Comparison of ENCODE assay signal across 8 mouse cellular contexts in genomic region chr19:3576451-3577264, GRCm38 (mm10). TPM values are rescaled to one million over a fixed set of nuclear protein-coding genes. Genes with fewer than 3 reads are reported as not detected.
DNase-seq lines count a peak whose midpoint lies in the region; ATAC-seq and TF ChIP-seq lines count a peak whose summit lies in the region.

No protein-coding gene starts in this region.

- DNase-seq in heart, adult 2 months = no peak
- DNase-seq in heart, postnatal 4 days = no peak
- no peak for DNase-seq in heart, postnatal 0 days (ENCODE audit: low spot score)
- no peak for DNase-seq in frontal cortex, postnatal 10 days (ENCODE audit: low spot score in 2 of 2)
- DNase-seq in spleen, postnatal 10 days (ENCODE audit: low spot score in 2 of 2) = no peak
- no peak for DNase-seq in kidney, postnatal 10 days

- no peak overlapping the region for H3K9ac ChIP-seq in heart, adult 2 months (ENCODE audit: low read depth, low read length)
- H3K9ac ChIP-seq in heart, postnatal 0 days (replicated peaks; ENCODE audit: low read depth, low read length) = no peak overlapping the region

- no peak for ATAC-seq in heart, postnatal 0 days (ENCODE audit: insufficient read depth, low read depth)

- 76% methylated on average over 5 of the region's 5 CpGs for WGBS in heart, adult 2 months
- 77% methylated on average over 5 of the region's 5 CpGs for WGBS in bone marrow, adult 2 months
- WGBS in heart, postnatal 0 days = 66% methylated on average over 5 of the region's 5 CpGs
- 92% methylated on average over 5 of the region's 5 CpGs for WGBS in macrophage (ENCODE audit: missing documents)

- no peaks in the 10 kb centered on the region for H3K9me3 ChIP-seq in heart, postnatal 0 days (replicated peaks; ENCODE audit: control insufficient read depth, low read length)

- TF ChIP-seq CTCF in heart, adult 2 months (IDR thresholded peaks at IDR 0.05) = no peak
- TF ChIP-seq CTCF in bone marrow, adult 2 months (IDR thresholded peaks at IDR 0.05; ENCODE audit: control insufficient read depth, insufficient read depth, low read length) = no peak
- TF ChIP-seq CTCF in heart, postnatal 0 days (IDR thresholded peaks at IDR 0.05; ENCODE audit: low read depth) = no peak

- peaks cover 10% of the 10 kb centered on the region for H3K4me1 ChIP-seq in heart, adult 2 months (ENCODE audit: control insufficient read depth, insufficient read depth, low read length)
- H3K4me1 ChIP-seq in bone marrow, adult 2 months (ENCODE audit: control insufficient read depth, insufficient read depth, low read length) = peaks cover 1% of the 10 kb centered on the region
- peaks cover 33% of the 10 kb centered on the region for H3K4me1 ChIP-seq in heart, postnatal 0 days (ENCODE audit: control insufficient read depth, insufficient read depth)

- peak overlapping the region; percentile 99 for H3K27ac ChIP-seq in heart, adult 2 months
- no peak overlapping the region for H3K27ac ChIP-seq in bone marrow, adult 2 months (ENCODE audit: control insufficient read depth, insufficient read depth, low read depth, low read length, poor library complexity)
- H3K27ac ChIP-seq in heart, postnatal 0 days (ENCODE audit: low read depth) = peak overlapping the region; percentile 97
- H3K27ac ChIP-seq in macrophage = 0 out of 2 replicates have a peak overlapping the region, but pooled peaks have one; percentile 68

- H3K36me3 ChIP-seq in heart, adult 2 months (ENCODE audit: control insufficient read depth, insufficient read depth, low read length) = peaks cover 16% of the 10 kb centered on the region
- no peaks in the 10 kb centered on the region for H3K36me3 ChIP-seq in heart, postnatal 0 days (replicated peaks; ENCODE audit: control insufficient read depth, insufficient read depth, low read length)
- H3K36me3 ChIP-seq in macrophage (ENCODE audit: inconsistent target) = no peaks in the 10 kb centered on the region

- peak overlapping the region; percentile 98; the same call in 1 of the 2 replicates for H3K4me3 ChIP-seq in heart, adult 2 months
- peak overlapping the region; percentile 4 for H3K4me3 ChIP-seq in bone marrow, adult 2 months (replicated peaks; ENCODE audit: control insufficient read depth, low read depth, low read length)
- H3K4me3 ChIP-seq in heart, postnatal 0 days (ENCODE audit: low read depth, low read length) = peak overlapping the region; percentile 95
- peak overlapping the region; percentile 51 for H3K4me3 ChIP-seq in macrophage (ENCODE audit: inconsistent target)

- no peak for TF ChIP-seq EP300 in heart, adult 2 months (IDR thresholded peaks at IDR 0.05; ENCODE audit: insufficient read depth, low read depth, low read length)
- no peak for TF ChIP-seq EP300 in heart, postnatal 0 days (IDR thresholded peaks at IDR 0.05; ENCODE audit: low read depth)

- intact Hi-C loops in heart, adult 2 months (cut with DNase I) = loop anchor here (10.0 kb wide), 1 partner anchor 252 kb away; the partner anchor contains the start of gene Cpt1a

- no peaks in the 10 kb centered on the region for H3K27me3 ChIP-seq in heart, adult 2 months (ENCODE audit: control insufficient read depth, insufficient read depth, low read length)
- H3K27me3 ChIP-seq in heart, postnatal 0 days (ENCODE audit: control insufficient read depth, insufficient read depth, low read length) = no peaks in the 10 kb centered on the region

- H3K79me2 ChIP-seq in heart, adult 2 months (replicated peaks; ENCODE audit: control insufficient read depth, insufficient read depth, low read length) = peaks cover 5% of the 10 kb centered on the region
- H3K79me2 ChIP-seq in macrophage (ENCODE audit: inconsistent target) = peaks cover 35% of the 10 kb centered on the region

- peak overlapping the region; percentile 47 for H3K4me2 ChIP-seq in heart, postnatal 0 days (ENCODE audit: low read depth, low read length)

- TF ChIP-seq POLR2A in heart, adult 2 months (IDR thresholded peaks at IDR 0.05; ENCODE audit: insufficient read depth, low read depth, low read length) = no peak
- TF ChIP-seq POLR2A in bone marrow, adult 2 months (IDR thresholded peaks at IDR 0.05; ENCODE audit: borderline replicate concordance, control insufficient read depth, low read depth, low read length) = no peak

RNA-seq across cellular contexts. Expression of gene Ppp6r3, which starts 1.1 kb away (rescaled TPM):
- 10 to 100 TPM; 72.9 to 79.3 TPM for total RNA-seq in heart, adult 2 months (2021)
- 45.8 and 63.4 TPM in 2 replicates for polyA plus RNA-seq in heart, adult 2 months (2012; rRNA removed)
- 100 to 1,000 TPM; 108 TPM for total RNA-seq in heart, postnatal 4 days (2021)
- polyA plus RNA-seq in bone marrow, adult 2 months (2011; ENCODE audit: insufficient read depth, insufficient read length, low replicate concordance, missing spikeins) = 31.2 and 34.6 TPM in 2 replicates
- 58.8 and 90.6 TPM in 2 replicates for total RNA-seq in heart, postnatal 0 days (2014; rRNA removed; ENCODE audit: low replicate concordance)
- 31.1 and 32.4 TPM in 2 replicates for polyA plus RNA-seq in heart, postnatal 0 days (2015; fragmentation: Nextera tagmentation; extraction: Ambion mirVana)
- 100 to 1,000 TPM; 105 to 231 (median 178) TPM for total RNA-seq in macrophage (2018; cell fraction: chromatin; rRNA removed)
- total RNA-seq in macrophage (2018; cell fraction: cytosol; rRNA removed) = 10 to 100 TPM; 48.2 to 64.6 (median 56.9) TPM
- 100 to 1,000 TPM in 13 of 26 experiments, 10 to 100 TPM in 13; 82.4 to 136 (median 101) TPM for total RNA-seq in macrophage (2018; cell fraction: nucleus; rRNA removed)
- polyA plus RNA-seq in macrophage (2018) = 44.9 to 49.4 TPM (median 48.9 TPM) in 3 replicates

Comparison
In these comparisons a context has a peak if more than half of its experiments do, and no peak if none do; other contexts are left out.
1. H3K4me3 ChIP-seq: peak in every context shown above with its lines; median percentile 98 in heart, adult 2 months; 95 in heart, postnatal 0 days; 51 in macrophage; 4 in bone marrow, adult 2 months.